Mouse (Mus musculus): Measurements from ENCODE around the gene Rcl1.
A peak's percentile ranks its signal among the peaks of the same experiment; 100 is the strongest.

The Rcl1 gene

DNA sequence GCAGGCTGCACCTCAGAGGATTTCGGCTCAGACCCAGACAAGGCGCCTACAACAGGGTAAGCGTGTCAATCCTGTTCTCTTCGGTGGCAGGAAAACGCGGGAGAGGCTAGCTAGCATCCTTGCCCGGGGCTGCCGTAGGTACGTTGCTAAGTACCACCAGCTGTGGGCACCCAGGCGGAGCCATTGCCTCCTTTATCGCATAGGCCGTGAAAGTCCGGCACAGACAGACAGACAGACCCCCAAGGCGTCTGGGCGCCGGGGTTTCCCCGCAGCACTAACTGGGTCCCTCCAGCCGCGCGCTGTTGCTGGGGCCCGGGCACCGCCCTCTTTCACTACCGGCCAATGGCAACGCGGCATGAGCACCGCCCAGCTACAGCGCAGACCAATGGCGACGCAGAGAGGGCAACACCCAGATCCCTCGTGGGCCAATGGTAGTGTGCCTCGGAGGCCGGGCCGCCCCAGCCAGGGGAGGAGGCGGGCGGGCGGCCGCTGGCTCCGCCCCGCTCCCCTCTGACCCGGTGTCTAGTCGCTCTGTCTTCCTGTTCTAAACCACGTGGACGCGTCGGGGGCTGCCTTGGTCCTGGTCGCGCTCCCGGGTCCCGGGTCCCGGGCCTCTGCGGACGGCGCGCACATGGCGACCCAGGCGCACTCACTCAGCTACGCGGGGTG, at the start of gene Rcl1:
Gene Rcl1, plus strand, starts transcription at position 502 of the 669 bp plus-strand sequence.
- peak; percentile 96 for DNase-seq

DNA sequence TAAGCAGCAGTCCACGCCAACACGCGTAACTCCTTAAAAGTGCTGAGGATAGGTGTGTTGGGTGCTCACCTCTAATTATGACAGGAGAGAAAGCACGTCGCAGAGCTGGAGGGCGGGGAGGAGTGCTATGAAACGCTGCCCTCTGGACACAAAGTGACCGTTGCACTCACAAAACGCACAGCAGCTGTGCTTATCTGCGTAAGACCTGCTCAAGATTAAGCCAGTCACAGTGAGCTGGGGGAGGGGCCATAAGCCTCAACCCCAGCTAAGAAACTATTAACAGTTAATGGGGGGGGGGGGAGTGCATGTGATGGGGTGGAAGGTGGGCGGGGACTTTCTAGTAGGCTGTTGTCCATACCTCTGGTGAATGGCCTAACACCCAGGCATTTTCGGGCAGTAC, 48.4 kb upstream of the Rcl1 start:
- no peak for DNase-seq

DNA sequence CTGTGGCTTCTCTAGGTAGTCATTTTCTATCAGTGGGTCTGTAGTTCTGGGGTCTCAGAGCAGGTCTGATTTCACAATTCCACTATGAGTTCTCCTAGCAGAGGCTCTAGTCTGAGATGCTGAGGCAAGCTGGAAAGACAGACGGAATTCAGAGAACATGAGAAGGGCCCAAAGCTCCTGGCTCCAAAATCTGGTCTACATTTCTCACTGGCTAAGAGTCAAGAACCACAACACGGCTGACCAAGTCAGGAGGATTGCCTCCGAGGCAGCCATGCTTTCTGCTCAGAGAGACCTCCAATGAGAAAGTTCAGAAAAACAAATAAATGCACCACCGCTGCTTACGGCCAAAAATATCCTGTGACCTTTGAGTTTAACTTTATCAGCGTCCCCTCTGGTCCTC, 46.6 kb upstream of the Rcl1 start:
- no peak for DNase-seq

DNA sequence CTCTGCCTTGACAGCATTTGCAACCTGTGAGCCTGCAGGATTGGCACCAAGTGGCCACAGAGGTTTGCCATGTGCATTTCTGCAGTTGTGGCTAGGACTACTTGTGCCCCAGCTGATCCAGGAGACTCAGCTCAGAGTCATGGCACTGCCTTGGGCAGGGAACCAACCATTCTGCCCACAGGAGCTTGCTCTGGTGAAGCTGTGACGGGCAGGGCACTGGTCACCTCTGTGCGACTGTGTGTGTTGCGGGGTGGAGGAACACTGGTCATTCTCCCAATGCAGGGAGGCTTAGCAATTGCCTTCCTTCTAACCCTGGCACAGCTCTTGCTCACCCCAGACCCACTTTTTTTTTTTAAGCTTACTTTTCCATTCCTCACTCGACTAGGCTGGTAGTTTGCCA, 45.7 kb upstream of the Rcl1 start:
- no peak for DNase-seq

DNA sequence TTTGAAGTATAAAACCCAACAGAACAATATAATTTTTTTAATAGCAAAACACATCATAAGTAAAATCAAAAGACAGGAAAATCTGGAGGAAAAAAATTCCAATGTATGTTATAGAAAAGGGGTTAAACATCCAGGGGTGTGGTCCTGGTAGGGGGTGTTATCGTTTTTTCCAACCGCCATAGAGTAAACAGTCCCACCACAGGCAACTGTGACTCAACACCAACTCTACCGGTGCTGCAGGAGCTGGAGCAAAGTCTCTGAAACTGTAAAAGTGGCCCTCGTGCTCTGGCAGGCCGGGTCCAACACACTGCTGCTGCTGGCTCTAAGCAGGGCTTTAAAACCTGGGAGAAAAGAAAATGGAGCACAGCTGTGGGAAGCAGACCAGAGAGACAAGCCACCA, 42.4 kb upstream of the Rcl1 start:
- DNase-seq = no peak

DNA sequence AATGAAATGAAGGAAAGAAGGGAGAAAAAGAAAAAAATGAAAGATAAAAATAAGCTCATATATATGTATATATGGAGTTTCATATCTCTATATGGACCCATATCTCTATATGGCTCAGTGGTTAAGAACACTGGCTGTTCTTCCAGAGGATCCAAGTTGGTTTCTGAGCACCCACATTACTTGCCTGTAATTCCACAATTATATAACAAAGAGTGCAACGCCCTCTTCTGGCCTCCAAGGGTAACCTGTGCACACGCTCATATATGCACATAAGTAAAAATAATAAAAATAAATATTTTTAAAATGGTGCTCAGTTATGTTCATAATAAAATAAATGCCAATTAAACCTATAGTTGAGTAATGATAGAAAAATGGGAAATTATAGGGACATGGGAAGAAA, 41.5 kb upstream of the Rcl1 start:
- DNase-seq = no peak

DNA sequence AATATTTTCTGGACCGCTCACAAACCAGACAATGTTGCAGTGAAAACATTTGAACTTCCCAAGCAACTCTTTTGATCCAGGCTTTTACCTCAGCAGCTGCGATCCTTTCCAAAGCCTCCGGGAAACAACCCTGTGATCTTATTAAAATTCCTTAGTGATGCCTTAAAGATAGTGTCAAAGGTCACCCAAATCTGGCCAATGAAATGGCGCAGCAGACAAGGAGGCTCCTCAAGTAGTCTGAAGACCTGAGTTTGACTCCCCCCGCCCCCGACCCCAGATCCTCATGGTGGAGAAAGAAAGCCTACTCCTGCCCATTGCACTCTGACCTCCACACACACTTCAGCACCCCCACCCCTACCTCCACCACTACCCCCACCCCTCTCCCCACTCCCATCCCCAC, 40.9 kb upstream of the Rcl1 start:
- DNase-seq = no peak

DNA sequence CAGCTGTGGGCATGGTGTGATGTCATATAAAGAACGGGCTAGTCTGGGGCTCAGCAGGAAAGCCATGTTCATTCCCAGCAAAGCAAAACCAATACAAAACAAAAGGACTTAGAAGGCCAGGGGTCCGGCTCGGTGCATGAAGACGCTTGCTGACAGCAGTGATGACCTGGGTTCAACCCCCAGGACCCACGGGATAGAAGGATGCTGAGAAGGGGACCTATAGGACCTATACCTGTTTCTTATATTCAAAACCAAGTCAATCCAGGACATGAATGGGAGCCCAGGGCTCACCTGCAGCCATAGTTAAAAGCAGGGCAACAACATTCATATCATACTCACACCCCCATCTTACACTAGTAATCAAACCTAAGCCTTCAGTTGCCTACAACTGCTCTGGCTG, 38.2 kb upstream of the Rcl1 start:
- no peak for DNase-seq

DNA sequence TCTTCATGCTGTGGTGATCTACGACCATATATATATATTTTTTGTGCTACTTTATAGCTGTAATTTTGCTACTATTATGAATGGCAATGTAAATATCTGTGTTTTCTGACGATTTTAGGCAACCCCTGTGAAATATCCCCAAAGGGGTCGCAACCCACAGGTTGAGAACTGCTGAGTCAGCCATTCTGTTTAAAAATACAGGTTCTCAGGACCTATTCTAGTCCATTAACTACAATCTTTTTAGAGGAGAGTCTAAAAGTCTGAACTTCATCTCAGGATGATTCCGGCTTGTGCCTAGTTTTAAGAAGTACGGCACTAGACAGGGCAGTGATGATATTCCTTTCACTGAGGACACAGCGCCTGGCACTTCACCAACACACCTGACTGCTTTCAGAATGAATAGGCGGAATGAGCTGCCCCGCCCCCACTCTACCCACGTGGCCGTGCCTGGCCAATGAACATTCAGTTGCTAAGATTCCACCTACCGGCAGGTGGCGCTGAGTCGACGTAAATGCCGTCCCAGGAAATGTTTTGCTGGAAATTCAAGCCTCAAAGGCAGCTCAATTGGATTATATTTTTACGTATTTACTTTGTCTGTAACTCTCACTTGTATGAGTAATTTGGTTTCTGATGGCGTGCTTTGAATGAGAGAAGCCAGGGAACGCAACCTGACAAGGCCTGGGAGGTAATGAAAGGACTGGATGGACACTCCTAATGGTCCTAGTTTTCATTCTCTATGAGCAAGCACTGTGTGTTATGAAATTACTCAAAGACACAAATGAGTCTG, 37.4 kb upstream of the Rcl1 start:
- peak; percentile 88 for DNase-seq

DNA sequence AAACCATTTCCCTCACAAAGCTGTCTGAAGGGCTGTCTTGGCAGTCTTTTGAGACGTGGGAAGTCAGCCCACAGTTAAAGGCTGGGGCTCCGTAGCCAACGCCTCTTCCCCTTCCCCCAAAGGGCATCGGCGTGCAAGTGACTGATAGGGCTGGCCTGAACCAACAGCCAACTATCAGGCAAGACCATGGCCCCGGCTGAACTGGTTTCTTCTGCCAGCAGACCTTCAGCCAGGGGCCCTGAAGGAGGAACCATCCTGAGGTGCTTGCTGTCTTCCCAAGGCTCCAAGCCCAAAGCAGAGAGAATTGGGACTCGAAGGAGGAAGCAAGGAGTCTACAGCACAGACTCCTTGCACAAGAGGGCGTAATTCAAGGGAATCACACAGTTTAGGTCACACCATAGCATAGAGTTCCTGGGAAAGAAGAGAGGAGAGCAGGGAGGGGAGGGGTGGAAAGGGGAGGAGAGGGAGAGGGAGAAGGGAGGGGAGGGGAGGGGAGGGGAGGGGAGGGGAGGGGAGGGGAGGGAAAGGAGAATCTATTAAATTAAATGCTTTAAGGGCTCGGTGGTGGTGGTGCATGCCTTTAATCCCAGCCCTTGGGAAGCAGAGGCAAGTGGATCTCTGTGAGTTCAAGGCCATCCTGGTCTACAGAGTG, 36.6 kb upstream of the Rcl1 start:
- no peak for DNase-seq

DNA sequence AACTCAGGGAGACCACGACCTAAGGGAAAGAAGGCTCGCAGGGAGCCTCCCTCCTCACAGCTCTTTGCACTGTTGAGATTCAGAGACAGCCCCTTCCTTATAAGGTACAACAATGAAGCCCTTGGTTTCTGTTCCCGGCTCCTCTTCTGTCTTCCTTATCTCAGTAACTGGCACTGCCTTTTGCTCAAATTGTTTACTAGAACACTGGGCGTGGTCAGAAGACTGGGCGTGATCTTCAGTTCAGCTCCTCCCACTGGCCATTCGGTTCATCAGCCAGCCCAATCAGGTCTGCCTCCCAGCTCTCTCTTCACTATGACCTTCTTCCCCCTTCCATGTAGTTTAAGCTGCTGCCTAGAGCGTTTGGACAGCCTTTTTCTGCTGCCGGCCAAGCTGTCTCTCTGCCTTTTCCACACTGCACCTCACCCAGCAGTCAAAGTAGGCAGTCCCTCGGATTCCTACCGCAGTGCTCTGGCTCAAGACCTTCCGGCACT, 34.1 kb upstream of the Rcl1 start:
- DNase-seq = peak; percentile 53

DNA sequence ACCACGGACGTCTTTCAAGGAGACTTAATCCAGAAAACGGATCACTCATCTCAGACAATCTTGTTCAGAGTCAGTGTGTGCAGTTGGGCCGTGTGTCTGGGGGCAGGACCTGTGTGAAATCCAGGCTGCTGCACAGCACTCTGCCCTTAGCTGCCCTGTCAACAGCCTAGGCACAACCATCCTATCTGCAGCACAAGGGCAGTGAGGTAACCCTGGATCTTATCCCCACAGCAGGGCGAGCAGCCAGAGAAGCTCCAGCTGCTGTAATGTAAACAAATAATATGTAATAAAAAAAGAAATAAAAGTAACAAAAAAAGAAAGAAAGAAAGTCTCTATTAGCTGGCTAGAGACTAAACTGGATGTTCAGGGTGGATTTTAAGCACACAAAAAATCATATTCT, 32.0 kb upstream of the Rcl1 start:
- no peak for DNase-seq

DNA sequence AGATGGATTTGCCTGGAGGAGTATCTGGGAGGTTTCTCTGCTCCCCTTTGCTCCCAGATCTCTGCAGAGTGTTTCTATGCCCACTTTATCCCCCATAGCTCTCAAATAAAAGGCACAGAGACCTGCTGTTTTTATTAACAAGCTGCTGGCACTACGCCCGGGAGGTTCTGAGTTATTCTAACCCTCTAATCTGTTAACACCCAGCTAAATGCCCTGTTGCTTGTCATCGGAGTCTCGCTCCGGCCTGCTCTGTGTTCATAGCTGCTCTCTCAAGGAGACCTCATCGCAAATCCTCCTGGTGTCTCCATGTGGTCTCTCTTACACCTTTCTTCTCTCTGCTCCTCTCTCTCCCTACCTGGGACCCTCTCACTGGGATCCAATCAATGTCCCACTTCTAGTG, 26.4 kb upstream of the Rcl1 start:
- no peak for DNase-seq

DNA sequence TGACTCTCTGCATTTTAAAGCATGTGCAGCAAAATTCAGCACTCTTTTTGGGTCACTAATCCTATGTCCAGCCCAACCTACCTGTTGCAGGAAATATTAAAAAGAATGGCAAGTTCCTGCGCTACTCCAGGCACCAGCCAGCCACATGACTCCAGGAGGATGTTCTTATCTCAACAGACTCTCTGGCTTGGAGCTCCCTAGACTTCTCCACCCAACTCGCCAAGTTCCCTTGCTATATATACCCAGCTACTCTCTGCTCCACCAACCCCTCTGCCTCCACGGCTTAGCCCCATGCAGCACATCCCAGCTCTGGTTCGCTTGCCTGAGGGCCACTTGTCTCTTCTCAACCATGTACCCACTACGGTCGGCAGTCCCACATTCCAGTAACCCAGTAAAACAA, 12.5 kb upstream of the Rcl1 start:
- DNase-seq = no peak

DNA sequence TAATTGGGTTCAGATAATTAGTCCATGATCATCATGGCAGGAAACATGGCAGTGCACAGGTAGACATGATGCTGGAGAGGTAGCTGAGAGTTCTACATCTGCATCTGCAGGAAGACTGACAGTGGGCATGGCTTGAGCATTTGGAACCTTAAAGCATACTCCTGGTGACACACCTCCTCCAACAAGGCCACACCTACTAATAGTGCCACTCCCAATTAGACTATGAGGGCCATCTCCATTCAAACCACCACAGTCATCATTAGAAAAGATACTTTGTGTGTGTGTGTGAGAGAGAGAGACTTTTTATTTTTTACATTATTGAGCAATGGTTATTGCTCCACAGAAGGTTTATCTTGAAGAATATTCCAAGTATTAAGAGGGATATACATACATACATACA, 9.0 kb upstream of the Rcl1 start:
- DNase-seq = no peak

DNA sequence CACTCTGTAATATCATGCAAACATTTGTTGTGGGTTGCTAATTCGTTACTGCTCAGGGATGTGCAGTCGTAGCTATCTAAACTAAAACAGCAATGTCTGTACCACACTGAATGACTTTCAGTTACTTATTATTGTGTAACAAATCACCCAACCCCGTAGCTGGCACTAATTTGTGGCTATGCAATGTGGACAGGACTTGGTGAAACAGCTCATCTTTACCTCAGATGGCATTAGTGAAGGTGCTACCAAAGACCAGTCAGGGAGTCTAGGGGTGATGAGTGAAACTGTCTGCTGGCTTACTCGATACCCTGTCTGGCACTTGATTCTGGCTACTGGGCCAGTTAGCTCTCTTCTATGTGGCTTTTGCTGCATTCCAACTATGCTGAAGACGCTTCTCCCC, 2.1 kb upstream of the Rcl1 start:
- DNase-seq = no peak

DNA sequence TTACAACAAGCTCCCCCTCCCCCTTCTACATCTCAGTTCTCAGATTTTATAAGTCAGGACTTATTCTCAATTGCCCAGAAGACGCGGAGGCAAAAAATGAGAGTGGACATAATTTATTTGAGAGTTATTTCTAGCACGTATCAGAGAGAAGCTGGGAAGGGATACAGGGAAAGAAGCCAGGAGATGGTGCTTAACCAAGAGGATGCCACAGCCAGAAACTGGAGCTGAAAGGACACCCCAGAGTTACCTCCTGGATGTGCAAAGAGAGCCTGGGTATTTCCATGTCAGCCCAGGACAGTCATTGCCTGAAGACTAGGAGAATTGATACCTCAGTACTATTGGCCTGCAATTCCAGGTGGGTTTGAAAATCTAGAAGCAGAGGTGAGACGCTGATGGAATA, 1.6 kb upstream of the Rcl1 start:
- no peak for DNase-seq

DNA sequence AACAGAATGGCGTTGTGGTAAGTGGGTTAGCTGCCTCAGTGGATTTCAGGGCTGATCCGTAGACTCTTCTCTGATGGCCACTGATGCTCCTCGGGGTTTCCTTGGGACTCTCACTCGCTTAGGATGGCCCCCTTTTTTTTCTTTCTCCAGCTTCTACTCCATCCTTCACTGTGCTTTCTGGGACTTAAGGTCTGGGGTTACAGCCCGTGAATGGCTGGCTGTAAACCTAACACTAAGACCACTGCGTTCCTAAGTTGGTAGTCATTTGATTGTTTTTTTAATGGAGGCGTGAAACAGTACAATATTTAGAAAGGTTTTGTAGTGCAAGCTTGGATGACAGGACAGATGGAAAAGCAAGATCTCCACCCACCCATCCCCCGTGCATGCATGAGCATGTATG, 914 bp upstream of the Rcl1 start:
- DNase-seq = peak; percentile 27

DNA sequence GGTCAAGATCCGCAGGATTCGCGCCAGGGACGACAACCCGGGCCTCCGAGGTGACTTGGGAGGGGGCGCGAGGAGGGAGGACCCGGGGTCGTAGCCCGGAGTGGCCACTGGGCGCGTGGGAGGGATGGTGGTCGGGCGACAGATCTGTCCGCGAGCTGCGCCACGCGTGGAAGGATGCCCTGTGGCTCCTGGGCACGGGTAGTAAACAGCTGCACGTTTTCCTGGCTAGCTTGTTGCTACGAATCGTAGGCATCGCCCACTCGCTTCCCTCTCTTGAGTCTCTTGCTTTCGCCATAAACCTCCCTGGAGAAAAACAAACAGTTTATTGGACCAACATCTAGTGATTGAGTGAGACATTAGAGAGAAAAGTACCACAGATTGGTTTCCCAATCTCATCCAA, 416 bp downstream of the Rcl1 start:
- no peak for DNase-seq

DNA sequence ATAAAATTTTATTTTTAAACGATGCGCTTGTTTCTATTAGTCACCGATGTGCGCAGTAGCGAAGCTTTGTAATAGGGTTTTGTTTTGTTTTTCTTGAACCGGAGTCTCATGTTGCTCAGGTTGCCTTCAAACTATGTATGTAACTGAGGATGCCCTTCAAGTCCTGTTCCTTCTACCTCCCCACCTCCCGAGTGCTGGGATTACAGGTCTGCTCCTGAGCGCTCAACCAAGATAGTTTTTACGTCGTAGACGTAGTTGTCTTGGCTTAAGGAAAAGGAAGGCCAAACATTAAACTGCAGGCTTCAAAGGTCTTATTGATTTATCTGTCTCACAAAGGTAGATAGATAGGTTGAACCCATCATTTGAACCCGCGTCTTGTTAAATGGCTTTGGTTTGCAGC, 923 bp downstream of the Rcl1 start:
- no peak for DNase-seq

DNA sequence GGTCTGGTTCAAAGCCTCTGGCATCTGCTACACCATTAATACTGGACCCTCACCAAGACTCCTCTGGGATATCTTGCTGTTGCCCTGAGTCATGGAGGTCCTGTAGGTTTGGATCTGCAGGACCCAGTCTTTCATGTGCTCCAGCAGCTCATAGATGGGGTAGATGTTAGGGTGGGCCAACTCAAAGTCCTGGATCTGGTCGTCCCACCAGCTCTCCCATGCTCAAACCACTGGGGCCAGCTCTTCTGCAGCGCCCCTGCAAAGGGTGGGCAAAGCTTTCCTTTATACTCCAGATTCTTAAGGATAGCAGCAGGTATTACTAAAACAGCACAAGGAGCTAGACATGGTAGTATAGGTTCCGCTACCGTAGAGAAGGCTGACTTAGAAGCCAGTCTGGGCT, 4.6 kb downstream of the Rcl1 start:
- no peak for DNase-seq

DNA sequence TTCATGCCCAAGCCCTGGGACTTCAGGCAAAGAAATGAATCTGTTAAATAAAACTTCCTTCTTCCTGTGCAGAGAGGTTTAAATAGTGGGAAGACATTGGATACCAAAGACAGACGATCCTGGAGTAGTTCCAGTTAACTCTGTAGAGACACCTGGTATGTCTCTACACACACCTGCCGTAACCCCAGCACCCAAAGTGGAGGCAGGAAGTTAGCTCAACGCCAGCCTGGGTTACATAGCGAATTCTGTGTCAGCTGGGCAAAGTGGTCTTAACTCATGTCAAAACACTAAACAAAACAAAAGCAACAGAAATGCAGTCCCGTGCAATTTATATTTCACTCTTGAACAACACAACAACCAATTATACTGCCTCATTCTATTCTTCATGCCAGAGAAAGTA, 5.1 kb downstream of the Rcl1 start:
- DNase-seq = no peak

DNA sequence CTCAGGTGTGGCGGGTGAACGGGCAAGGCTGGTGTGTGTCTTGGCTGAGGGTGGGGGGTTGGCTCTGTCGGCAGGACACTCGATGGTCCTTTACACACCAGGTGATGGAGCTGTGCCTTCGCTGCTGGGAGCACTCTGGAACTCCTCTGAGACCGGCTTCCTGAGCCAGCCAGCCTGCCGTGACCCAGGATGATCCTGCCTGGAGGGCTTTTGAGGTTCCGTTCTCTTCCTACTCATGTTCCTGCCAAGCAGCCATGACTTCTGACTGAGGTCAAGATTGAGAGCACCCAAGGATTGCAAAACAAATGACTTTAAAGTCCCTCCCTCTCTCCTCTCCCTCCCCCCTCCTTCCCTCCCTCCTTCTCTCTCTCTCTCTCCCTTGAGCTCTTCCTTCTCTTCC, 11.5 kb downstream of the Rcl1 start:
- DNase-seq = no peak

All from cerebellum, adult 11-12 months (tissue).